Mouse (Mus musculus): Measurements from ENCODE around the gene Prpsap1. TPM values are rescaled to one million over a fixed set of nuclear protein-coding genes. Genes with fewer than 3 reads are reported as not detected.

Gene Prpsap1
- polyA plus RNA-seq, 1 experiment from 2014 or later, result 260 TPM

DNA sequence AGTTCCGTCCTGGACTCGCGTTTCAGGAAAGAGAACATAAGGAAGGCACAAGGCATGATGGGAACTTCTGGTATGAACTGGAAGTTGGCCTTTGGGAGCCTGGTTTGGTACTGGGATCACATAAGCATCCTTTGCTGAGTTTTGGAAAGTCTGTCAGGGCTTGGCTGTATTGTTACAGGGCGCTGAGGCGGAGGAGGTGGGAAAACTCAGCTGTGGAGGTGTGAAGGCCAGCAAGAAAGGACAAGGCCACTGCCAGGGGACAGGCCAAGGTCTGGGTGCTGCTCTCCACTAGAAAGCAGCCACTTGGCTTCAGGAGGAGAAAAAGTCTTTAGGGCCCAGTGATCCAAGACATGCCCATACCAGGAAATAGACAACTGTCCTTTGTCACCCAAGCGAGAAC, 50.7 kb downstream of the Prpsap1 start:
- no peak for ATAC-seq
- H3K9ac ChIP-seq (ENCODE audit: low read depth, low read length), result peak overlapping the region; percentile 14; the same call in 1 of the 2 replicates
- no peak overlapping the region for H3K27ac ChIP-seq (ENCODE audit: low read length)
- no peaks in the 10 kb centered on the region; the same call in 1 of the 2 replicates for H3K27me3 ChIP-seq (replicated peaks; ENCODE audit: control insufficient read depth, insufficient read depth, low read length)
- H3K4me3 ChIP-seq (ENCODE audit: low read length), result no peak overlapping the region
- H3K36me3 ChIP-seq (ENCODE audit: control insufficient read depth, insufficient read depth, low read length), result no peaks in the 10 kb centered on the region
- H3K9me3 ChIP-seq (ENCODE audit: control insufficient read depth, low read length), result no peaks in the 10 kb centered on the region
- H3K4me2 ChIP-seq (ENCODE audit: low read depth, low read length), result no peak overlapping the region
- 92% methylated on average over 6 of the region's 6 CpGs for WGBS
- peaks cover 9% of the 10 kb centered on the region; the same call in 1 of the 2 replicates for H3K4me1 ChIP-seq (ENCODE audit: control insufficient read depth, insufficient read depth, low read length)

DNA sequence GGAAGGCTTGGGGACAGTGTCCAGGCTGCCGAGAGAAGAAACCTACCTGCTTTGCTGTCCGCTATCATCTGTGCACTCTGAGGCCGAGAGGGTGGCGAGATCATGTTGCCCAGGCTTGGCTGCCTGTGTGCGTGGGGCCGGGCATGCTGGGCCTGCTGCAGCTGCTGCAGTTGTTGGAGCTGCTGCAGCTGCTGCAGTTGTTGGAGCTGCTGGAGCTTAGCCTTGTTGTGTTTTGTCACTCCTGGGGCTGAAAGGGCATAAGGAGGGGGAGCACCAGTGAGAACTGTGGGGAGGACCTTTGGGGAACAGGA, 51.2 kb downstream of the Prpsap1 start:
- no peaks in the 10 kb centered on the region for H3K9me3 ChIP-seq (ENCODE audit: control insufficient read depth, low read length)
- H3K9ac ChIP-seq (ENCODE audit: low read depth, low read length), result 0 out of 2 replicates have a peak overlapping the region, but pooled peaks have one; percentile 14
- H3K4me3 ChIP-seq (ENCODE audit: low read length), result no peak overlapping the region
- H3K27ac ChIP-seq (ENCODE audit: low read length), result no peak overlapping the region
- no peak for ATAC-seq
- H3K4me1 ChIP-seq (ENCODE audit: control insufficient read depth, insufficient read depth, low read length), result peaks cover 9% of the 10 kb centered on the region; the same call in 1 of the 2 replicates
- no peaks in the 10 kb centered on the region; the same call in 1 of the 2 replicates for H3K27me3 ChIP-seq (replicated peaks; ENCODE audit: control insufficient read depth, insufficient read depth, low read length)
- no peaks in the 10 kb centered on the region for H3K36me3 ChIP-seq (ENCODE audit: control insufficient read depth, insufficient read depth, low read length)
- 65% methylated on average over 6 of the region's 6 CpGs for WGBS
- no peak overlapping the region for H3K4me2 ChIP-seq (ENCODE audit: low read depth, low read length)

DNA sequence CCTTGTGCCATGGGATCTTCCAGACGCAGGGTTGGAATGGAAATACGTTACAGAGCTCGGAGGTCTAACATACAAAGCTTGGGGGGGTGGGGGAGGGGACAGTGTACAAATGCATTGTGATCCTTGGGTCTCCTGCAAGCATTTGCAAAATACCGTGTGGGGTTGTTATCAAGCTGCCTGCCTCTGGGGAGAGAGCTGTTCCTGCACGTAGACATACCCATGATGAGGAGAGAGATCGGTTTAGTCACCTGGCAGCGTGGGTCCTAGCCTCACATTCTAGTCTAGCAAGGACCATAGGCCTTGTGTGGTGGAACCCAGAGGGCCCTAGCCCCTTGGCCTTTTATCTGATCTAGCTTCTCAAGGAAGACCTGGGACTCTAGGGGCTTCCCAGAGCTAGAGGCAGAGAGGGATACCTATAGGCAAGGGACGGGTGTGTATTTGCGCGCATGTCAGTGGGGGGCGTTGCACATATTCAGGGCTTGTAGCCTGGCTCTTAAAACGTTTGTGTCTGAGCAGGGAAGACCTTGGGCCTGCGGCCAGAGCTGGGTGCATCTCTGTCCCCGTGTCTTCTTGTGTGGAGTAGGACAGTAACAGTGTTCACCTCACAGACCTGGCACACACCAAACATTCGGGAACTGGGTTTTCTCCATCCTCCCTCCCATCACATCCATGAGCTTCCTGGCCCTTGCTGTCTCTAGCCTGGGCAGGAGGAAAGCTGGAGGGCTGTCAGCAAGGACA, 51.7 kb downstream of the Prpsap1 start:
- peaks cover 14% of the 10 kb centered on the region for H3K4me1 ChIP-seq (ENCODE audit: control insufficient read depth, insufficient read depth, low read length)
- no peak overlapping the region for H3K27ac ChIP-seq (ENCODE audit: low read length)
- H3K9ac ChIP-seq (ENCODE audit: low read depth, low read length), result no peak overlapping the region
- no peak for ATAC-seq
- no peaks in the 10 kb centered on the region for H3K9me3 ChIP-seq (ENCODE audit: control insufficient read depth, low read length)
- H3K36me3 ChIP-seq (ENCODE audit: control insufficient read depth, insufficient read depth, low read length), result no peaks in the 10 kb centered on the region; the same call in 1 of the 2 replicates
- H3K4me2 ChIP-seq (ENCODE audit: low read depth, low read length), result no peak overlapping the region
- WGBS, result 72% methylated on average over 15 of the region's 15 CpGs
- no peak overlapping the region for H3K4me3 ChIP-seq (ENCODE audit: low read length)
- no peaks in the 10 kb centered on the region; the same call in 1 of the 2 replicates for H3K27me3 ChIP-seq (replicated peaks; ENCODE audit: control insufficient read depth, insufficient read depth, low read length)

DNA sequence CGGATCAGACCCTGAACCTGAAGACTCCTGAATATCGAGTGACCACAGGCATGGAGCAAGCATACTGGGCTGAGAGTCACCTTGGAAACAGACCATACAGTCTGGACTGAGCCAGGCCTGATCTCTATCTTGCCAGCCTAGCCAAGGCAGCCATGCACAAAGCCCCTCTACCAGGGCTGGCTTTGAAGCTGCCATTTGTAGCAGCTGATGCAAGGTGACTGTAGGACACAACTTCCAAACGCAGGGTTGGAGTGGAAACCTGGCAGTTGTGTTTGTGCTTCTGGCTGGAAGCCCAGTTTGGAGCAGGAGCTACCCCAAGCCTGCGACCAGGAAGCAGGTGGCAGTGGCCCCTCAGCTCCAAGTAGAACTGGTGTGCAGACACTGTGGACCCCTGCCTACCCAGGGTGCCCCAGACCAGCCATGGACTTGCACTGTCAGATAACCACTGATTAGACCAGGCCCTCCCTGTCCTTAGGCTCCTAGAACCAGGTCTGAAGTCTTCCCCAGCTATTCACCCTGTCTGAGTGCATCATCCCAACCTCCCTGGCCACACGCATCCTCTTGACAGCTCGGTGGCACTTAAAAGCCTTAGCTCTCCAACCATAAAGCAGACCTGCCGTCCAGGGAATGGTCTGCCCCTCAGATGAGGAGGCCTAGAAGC, 53.5 kb downstream of the Prpsap1 start:
- no peak overlapping the region for H3K4me3 ChIP-seq (ENCODE audit: low read length)
- no peaks in the 10 kb centered on the region; the same call in 1 of the 2 replicates for H3K36me3 ChIP-seq (ENCODE audit: control insufficient read depth, insufficient read depth, low read length)
- peak overlapping the region; percentile 45 for H3K27ac ChIP-seq (ENCODE audit: low read length)
- H3K27me3 ChIP-seq (replicated peaks; ENCODE audit: control insufficient read depth, insufficient read depth, low read length), result no peaks in the 10 kb centered on the region
- H3K4me1 ChIP-seq (ENCODE audit: control insufficient read depth, insufficient read depth, low read length), result peaks cover 22% of the 10 kb centered on the region
- no peak for ATAC-seq
- no peaks in the 10 kb centered on the region for H3K9me3 ChIP-seq (ENCODE audit: control insufficient read depth, low read length)
- H3K4me2 ChIP-seq (ENCODE audit: low read depth, low read length), result no peak overlapping the region
- 73% methylated on average over 7 of the region's 7 CpGs for WGBS
- no peak overlapping the region for H3K9ac ChIP-seq (ENCODE audit: low read depth, low read length)

DNA sequence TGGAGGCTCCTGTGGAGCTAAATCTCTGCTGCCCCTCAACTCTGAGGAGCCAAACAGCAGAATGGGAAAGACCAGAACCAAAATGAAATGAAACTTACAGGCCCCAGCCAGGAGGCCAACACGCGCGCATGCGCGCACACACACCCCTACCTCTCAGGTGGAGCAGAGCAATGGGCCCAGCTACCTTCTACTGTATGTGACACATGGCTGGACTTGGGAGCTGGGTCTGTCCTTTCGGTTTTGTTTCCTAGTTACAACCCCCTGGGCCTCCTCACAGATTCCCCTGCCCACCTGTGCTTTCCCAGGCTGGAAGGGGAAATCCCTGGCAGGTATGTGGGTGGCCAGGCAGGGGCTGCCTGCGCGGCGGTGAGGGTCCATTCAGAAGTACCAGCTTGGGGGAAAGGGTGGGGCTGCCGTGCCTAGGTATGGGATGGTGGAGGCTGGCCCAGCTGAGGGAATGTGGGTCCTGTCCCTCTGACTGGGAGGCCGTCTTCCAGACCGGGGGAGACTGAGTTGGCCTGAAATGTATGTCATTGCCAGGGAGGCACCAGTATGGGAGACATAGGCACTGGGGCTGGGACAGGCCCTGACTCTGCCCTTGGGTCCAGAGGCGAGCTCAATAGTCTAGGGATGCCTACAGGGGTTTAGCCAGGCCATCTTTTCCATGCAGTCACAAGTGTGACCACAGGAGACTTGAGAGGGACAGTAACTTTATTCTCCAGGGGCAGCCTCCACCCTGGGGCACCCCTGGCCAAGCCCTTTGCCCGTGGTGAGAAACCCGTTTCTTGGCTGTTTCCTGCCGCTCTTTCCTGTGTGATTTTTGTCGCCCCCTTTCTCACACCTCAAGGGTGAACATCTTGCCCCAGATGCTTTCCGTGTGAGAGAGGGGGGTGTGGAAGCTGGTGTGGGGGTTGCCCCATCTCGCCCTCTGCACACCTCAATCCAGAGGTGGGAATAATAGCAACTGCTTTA, 54.4 kb downstream of the Prpsap1 start:
- Histone ChIP-seq H3K27ac (ENCODE audit: low read length) (peak overlapping the region; percentile 45; the same call in 1 of the 2 replicates), H3K4me3 (ENCODE audit: low read length) (no peak overlapping the region), H3K36me3 (ENCODE audit: control insufficient read depth, insufficient read depth, low read length) (no peaks in the 10 kb centered on the region; the same call in 1 of the 2 replicates), H3K4me1 (ENCODE audit: control insufficient read depth, insufficient read depth, low read length) (peaks cover 24% of the 10 kb centered on the region), H3K27me3 (replicated peaks; ENCODE audit: control insufficient read depth, insufficient read depth, low read length) (no peaks in the 10 kb centered on the region), H3K4me2 (ENCODE audit: low read depth, low read length) (no peak overlapping the region), H3K9me3 (ENCODE audit: control insufficient read depth, low read length) (no peaks in the 10 kb centered on the region), H3K9ac (ENCODE audit: low read depth, low read length) (peak overlapping the region; percentile 36; the same call in 1 of the 2 replicates)
- no peak for ATAC-seq
- 79% methylated on average over 19 of the region's 19 CpGs for WGBS

DNA sequence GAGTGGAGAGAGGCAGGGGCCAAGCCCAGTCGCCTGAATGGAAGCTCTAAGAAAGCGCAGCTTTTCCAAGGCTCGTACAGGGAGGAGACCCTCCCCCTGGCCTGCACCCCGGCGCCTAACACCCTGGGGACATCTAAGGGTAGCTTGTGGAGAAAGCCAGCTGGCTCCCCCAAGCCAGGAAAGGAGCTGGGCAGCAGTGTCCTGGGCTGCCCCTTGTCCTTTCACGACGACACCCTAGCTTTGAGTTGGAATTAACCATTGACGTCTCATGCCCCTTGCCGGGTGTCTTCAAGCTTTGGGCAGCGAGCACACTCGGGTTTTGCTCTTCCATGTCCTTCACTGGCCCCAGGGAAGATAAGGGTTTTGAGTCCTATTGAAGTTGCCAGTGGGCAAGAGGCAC, 56.5 kb downstream of the Prpsap1 start:
- ATAC-seq, result no peak
- no peak overlapping the region for H3K27ac ChIP-seq (ENCODE audit: low read length)
- H3K36me3 ChIP-seq (ENCODE audit: control insufficient read depth, insufficient read depth, low read length), result no peaks in the 10 kb centered on the region; the same call in 1 of the 2 replicates
- H3K9ac ChIP-seq (ENCODE audit: low read depth, low read length), result peak overlapping the region; percentile 94
- no peaks in the 10 kb centered on the region for H3K9me3 ChIP-seq (ENCODE audit: control insufficient read depth, low read length)
- WGBS, result 78% methylated on average over 11 of the region's 11 CpGs
- no peaks in the 10 kb centered on the region for H3K27me3 ChIP-seq (replicated peaks; ENCODE audit: control insufficient read depth, insufficient read depth, low read length)
- peaks cover 27% of the 10 kb centered on the region for H3K4me1 ChIP-seq (ENCODE audit: control insufficient read depth, insufficient read depth, low read length)
- H3K4me3 ChIP-seq (ENCODE audit: low read length), result no peak overlapping the region
- no peak overlapping the region for H3K4me2 ChIP-seq (ENCODE audit: low read depth, low read length)

DNA sequence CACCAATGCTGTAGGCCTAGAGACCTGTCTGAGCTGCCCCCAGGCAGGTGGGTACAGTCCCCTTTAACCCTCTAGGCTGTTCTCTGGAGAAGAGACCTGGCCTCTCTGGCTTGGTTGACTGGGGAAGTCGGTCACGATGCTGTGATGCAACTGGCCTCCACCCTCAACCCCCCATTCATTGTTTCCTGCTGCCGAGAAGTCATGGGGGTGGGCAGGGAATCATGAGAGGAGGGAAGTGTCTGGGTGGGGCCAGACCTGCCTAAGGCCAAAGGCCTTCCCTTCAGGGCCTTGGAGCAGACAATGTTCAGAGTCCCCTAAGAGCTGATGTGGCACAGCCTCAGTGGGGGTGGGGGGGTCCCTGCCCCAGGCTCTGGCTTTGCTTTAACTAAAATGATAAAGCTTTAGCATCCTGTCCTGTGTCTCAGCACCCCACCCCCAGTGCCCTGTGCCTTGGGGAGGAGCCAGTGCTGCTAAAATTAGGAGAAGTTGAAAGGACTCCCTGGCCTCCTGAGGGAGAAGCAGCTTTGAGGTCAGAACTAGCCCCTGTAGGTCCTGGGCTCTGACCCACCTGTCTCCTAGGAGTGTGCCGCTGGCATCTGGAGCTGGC, 57.2 kb downstream of the Prpsap1 start:
- peak; percentile 19 for ATAC-seq
- H3K4me3 ChIP-seq (ENCODE audit: low read length), result peak overlapping the region; percentile 89
- 44% methylated on average over 4 of the region's 4 CpGs for WGBS

DNA sequence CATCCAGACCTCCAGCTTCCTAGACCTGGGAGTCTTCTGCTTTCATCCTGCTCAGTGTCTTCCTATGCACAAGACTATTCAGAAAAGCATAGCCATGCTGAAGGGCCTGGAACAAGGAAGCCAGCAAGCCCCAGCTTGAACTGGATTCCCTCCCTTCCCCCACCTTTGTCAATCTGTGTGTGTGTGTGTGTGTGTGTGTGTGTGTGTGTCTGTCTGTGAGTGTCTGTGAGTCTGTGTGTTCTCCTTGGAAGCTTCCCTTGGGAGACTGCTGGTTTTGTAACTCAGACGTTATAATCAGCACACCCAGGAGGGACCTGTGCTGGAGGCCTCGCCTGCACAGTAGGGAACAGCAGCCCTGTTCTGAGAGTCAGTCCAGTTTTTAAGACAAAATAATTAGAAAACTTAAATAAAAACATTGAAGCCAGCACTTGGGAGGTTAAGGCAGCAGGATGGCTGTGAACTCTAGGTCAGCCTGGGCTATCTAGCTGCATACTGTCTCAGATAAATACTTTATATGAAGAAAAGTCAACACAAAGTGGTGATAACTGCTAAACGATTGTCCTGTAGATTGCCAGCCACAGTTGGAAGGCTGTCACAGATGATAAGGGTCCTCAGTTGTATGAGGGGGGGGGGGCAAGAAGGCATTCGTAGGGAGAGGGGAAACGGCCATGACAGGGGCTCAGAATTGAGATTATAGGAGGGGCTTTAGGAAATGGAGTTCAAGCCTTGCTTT, 57.8 kb downstream of the Prpsap1 start:
- Histone ChIP-seq H3K4me2 (ENCODE audit: low read depth, low read length) (peak overlapping the region; percentile 82), H3K4me3 (ENCODE audit: low read length) (peak overlapping the region; percentile 89), H3K27me3 (replicated peaks; ENCODE audit: control insufficient read depth, insufficient read depth, low read length) (no peaks in the 10 kb centered on the region), H3K36me3 (ENCODE audit: control insufficient read depth, insufficient read depth, low read length) (no peaks in the 10 kb centered on the region; the same call in 1 of the 2 replicates), H3K27ac (ENCODE audit: low read length) (peak overlapping the region; percentile 97), H3K9me3 (ENCODE audit: control insufficient read depth, low read length) (no peaks in the 10 kb centered on the region), H3K4me1 (ENCODE audit: control insufficient read depth, insufficient read depth, low read length) (peaks cover 27% of the 10 kb centered on the region), H3K9ac (ENCODE audit: low read depth, low read length) (peak overlapping the region; percentile 94)
- ATAC-seq, result no peak
- WGBS, result 36% methylated on average over 5 of the region's 5 CpGs

More for the DNA sequence above, 57.2 kb downstream of the Prpsap1 start:
- Histone ChIP-seq H3K4me1 (ENCODE audit: control insufficient read depth, insufficient read depth, low read length) (peaks cover 27% of the 10 kb centered on the region), H3K9me3 (ENCODE audit: control insufficient read depth, low read length) (no peaks in the 10 kb centered on the region), H3K9ac (ENCODE audit: low read depth, low read length) (peak overlapping the region; percentile 94), H3K4me2 (ENCODE audit: low read depth, low read length) (peak overlapping the region; percentile 82), H3K27me3 (replicated peaks; ENCODE audit: control insufficient read depth, insufficient read depth, low read length) (no peaks in the 10 kb centered on the region), H3K27ac (ENCODE audit: low read length) (peak overlapping the region; percentile 97), H3K36me3 (ENCODE audit: control insufficient read depth, insufficient read depth, low read length) (no peaks in the 10 kb centered on the region; the same call in 1 of the 2 replicates)
